Mouse (Mus musculus) frontal cortex, postnatal 10 days (tissue): ENCODE data around the gene Ankrd53.

Source experiments
- DNase-seq, 2 experiments: peaks; one replicate each; pipeline ENCODE4 v3.0.0; 2022; ENCODE audit warnings: low spot score in 2 of 2, mixed read lengths in 1 of 2

Ankrd53 gene

DNA sequence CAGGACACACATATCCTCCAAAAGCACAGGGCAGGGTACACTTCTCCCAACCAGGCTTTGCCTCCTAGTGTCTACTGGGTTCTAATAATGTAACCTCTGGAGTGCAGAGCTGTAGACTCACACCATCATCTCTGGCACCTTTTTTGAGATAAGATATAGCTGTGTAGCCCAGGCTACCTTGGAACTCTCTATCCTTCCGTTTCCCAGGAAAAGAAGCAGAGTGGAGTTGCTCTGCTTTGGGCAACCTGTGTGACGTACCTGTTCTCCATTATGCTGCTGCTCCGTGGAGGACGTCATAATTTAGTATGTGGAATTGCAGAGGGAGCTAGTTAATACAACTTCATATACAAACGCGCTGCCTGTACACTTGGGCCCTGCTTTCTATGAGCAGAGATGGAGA lies at the start of gene Ankrd53:
Ankrd53 (plus strand) TSS at position 301 of the 400 bp plus-strand sequence.
- no peak for DNase-seq

DNA sequence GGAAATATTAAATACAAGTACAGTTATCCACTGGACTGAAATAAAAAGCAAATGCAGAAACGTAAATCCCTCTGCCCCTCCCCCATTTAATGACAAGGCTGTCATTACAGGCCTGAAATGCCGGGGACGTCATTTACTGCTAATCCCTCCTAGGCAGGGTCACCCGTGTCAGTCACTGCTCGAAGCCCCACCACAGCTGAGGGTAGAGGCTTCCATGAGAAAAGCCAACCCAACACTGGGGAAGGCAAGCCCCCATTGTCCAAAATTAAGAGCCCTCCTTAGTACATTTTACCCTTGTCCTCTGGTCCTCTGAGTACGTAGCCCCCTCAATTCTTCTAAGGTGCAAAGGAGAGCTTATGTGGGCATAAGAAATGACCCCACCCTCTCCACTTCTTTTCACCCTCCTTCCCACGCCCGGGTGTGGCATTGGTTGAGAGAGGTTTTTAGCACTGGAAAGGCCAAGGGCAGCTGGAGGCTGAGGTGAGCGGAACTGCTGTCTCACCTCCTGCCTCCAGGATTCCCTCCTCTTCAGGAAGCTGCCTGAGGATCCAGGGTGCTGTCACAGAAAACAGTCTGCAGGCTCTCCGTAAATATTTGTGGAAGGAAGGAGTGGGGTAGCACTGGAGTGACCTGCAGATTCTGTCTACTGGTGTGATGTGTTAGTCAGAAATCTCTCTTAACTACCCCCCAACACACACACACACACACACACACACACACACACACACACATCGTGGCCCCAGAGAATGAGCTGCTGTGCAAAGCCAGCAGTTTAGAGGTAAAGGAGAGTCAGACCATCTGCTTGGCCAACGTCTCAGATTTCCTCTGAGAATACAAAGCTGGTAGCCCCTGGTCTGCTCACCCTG lies 48.9 kb upstream of the Ankrd53 start:
- DNase-seq = no peak

DNA sequence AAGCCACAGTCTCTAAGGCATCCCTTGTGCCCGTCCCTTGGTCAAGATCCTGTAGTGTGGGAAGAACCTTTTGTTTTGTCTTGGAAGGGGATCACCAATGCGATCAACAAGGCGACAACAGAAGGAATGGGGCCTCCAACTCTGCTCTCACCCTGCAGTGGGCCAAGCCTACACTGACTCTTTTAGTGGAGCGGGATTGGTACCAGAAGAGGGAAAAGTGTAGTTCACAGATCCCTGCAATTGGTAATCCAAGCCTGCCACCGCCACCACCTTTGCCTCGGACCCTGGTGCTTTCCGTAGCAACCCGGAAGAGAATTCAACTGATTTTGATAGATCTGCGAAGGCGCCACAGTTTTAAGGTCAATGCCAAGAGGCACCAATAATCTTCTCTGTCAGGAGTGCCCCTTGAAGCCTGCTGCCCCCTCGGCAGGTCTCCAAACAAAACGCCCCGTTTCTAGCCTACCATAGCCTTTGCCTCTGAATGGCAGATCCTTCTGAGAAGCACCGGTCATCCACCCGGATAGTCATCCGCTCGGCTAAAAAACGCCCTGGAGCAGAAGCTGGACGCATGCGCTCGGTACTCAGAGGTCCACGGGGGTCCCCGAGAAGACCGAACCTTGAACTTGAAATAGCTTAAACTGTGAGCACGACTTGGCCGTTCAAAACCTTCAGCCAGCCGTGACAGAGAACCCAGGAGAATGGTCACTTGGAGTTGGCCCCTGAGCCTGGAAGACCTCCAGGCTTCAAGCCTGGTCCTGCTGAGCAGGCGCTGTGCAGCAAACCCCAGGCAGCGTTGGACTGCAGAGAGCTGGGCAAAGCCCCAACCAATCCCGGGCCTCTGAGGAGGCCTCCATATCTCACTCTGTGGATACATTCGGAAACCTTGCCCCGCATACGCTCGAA lies 48.0 kb upstream of the Ankrd53 start:
- no peak for DNase-seq

DNA sequence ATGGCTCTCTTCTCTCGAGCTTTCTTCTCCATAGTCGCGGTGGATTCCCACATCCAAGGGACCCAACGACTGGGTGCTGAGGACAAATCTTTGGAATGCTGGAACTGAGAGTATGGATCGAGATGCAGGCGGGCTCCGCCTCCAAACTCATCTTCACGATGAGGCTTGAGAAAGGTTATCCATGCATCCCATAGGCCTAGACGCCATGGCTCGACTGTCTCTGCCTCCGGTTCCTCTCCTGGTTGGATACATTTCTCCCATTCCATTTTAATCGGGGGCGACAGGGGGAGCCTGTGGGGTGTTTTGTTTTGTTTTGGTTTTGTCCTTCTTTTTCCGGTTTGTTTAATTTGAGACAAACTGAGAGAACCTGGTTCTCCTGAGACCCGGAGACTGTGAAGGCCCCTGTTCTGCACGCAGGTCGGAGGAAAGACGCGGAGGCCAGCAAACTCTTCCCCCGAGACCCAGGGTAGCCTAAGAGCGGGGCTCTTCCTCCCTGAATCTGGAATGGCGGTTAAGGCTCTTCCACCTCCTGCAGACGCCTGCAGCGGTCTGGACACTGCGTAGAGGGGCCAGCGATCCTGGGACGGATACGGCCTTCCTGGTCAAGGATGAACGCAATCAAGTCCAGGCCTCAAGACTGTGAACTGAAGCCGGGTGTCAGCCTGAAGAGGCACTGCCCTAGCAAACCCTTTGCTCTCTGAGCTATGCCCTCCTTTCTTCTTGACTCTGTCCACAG lies 46.8 kb upstream of the Ankrd53 start:
- no peak for DNase-seq

DNA sequence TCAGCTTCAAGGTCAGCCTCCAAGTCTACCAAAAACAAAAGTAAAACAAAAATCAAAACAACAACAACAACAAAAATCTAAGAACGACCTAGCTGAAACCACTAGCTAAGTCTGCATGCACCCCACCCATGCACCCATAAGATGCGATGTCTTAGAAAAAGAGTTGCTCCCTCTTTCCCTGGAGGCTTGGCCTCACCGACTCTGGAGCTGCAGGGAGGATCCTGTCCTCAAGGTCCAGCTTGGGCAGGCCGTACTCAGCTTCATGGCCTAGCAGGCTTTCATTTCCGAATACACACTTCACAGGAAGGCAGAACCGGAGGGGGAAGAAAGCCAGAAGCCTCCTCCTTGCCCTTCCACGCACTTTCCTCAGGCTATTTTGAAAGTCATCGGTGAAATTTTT lies 45.4 kb upstream of the Ankrd53 start:
- no peak for DNase-seq

DNA sequence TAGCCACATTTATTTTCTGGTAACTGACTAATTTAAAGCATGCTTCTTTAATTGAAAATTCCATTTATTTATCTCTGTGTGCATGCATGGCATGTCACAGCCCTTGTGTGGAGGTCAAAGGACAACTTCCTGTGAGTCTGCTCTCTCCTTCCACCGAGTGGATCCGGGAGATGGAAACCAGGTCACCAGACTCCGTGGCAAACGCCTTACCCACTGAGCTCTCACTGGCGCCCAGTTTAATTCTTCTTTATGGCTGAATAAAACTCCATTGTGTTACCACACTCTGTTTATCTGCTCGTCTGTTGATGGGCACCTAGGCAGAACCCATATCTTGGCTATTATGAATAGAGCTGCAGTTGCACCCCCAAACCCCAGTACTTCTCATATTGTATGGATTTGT lies 39.9 kb upstream of the Ankrd53 start:
- DNase-seq = no peak

DNA sequence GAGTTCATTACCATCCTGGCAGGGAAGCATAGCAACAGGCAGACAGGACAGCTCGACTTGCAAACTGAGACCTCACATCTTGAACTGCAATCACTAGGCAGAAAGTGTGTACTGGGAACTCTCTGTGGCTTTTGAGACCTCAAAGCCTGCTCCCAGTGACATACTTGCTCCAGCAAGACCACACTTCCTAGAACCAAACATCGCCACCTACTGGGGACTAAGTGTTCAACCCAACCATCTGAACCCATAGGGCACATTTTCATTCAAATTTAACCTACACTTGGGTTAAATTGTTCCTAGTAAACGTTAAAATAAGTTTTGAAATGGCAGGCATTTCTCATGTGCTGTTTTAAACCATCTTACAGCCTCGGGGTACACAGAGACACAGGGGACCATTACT lies 35.3 kb upstream of the Ankrd53 start:
- DNase-seq = no peak

DNA sequence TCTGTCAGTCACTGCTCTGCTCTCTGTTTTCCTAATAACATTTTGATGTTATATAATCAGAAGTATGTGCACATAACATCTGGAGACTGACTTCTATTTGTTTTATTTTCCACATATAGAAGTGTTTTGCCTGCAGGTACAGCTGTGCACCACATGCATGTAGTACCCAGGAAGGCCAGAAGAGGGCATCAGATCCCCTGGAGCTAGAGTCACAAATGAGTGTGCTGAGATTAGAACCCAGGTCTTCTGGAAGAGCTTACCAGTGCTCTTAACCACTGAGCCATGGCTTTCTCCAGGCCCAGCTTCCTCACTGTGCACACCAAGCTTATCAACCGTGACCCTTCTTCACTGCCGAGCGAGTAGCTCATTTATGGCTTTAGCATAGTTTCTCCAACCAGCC lies 34.0 kb upstream of the Ankrd53 start:
- no peak for DNase-seq

DNA sequence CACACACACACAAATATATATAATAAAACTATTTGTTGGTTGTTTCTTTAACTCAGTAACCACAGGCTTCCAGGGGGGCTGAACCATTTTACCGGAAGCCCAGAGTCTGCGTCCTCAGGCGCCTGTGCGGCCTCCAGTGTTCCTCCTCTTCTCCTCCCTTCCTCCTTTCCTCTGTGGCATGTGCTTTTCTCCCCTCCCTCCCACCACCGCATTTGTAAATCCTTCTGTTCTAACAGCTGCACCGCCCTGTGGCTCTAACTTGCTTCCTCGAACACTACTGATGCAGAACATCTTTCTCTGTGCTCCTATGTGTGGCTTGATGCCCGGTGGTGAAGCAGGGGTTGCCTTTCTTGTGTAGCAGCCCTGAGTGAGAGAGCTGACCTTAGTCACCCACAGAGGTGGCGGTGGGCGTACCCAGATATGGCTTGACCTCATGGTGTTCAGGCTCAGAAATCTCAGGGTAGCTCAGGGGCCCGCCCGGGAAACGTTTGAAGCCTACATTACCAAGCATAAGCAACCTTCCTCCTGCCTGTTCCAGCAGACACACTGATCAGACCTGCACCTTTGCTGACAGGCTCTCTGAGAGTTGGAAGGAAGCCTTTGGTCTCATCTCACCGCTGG lies 33.0 kb upstream of the Ankrd53 start:
- no peak for DNase-seq

DNA sequence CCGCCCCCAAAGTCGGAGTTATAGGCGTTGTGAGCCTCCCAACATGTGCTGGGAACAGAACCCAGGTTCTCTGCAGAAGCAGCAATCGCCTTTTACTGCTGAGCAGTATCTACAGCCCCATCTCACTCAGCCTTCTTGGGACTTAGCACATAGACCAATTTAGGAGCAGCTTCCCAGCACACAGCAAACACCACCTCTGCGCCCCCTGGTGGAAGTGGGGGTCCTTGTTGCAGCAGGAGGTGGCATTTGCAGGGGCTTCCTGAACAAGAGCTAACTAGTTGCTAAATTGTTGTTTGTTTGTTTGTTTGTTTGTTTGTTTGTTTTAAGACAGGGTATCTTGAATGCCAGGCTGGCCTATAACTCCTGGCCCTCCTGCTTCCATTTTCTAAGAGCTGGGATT lies 31.3 kb upstream of the Ankrd53 start:
- peak in 1 of 2 experiments; percentile 27 for DNase-seq

DNA sequence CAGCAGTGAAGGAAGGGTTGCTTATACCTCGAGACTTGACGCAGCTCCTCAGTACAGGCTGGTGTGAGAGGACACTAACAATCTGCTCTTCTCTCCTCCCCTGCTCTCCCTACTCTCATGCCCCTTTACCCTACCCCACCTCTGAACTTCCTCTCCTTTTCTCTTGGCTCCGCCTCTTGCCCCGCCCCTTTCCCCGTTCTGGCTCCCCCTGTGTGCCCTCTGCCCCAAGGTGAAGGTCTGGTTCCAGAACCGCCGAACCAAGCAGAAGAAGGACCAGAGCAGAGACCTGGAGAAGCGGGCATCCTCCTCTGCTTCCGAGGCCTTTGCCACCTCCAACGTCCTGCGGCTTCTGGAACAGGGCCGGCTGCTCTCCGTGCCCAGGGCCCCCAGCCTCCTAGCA lies 25.1 kb upstream of the Ankrd53 start:
- DNase-seq = no peak

DNA sequence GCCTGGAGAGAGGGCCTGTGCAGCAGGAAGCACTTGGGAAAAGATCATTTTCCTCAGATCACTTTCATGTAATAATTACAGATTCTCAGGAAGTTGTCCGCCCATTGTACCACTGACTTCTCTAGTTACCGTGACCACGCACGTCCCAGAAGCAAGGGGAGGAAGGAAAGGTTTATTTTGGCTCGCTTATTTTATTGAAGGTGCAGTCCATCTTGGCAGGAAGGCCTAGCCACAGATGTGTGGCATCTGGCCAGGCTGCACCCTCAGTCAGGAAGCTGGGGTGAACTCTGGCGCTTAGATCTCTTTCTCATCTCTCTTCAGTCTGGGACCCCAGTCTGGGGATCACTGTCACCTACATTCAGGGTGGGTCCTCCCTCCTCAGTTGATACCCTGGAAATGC lies 23.8 kb upstream of the Ankrd53 start:
- DNase-seq = no peak

DNA sequence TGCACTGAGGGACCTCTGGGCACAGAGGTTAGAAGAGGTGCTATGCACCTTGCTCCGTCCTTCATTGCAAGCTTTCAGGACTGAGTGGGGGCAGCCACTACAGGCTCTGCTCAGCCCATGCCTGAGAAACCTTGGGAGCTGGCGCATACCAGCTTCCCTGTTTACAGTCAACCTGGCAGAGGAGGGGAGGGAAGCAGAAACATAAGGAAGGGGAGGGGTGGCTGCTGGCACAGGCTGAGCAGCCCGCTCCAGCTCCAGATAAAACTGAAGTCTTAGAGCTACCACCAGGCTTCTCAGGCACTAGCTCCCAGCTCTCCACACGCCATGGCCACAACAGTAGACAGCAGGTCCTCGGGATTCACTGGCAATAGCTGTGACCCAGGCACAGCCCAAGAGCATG lies 19.7 kb upstream of the Ankrd53 start, which contains the start of gene Atp6v1b1:
Atp6v1b1 (plus strand) TSS at position 230 of the 400 bp plus-strand sequence.
- DNase-seq = no peak

DNA sequence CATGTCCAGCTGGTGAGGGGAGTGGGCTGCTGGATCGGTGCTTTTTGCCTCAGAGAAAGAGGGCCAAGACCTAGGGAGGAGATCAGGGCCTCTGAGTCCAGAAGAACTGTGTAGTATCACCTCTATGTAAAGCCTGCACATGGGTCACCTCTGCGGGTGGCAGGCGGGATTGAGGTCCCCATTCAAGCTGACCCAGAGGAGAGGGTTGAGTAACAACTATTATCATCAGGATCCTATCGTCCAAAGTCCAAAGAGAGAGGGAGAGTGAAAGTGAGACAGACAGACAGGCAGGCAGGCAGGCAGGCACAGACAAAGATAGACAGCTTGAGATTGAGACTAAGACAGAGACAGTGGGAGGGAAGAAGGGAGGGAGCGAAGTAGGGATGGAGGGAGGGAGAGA lies 19.2 kb upstream of the Ankrd53 start:
- DNase-seq = no peak

DNA sequence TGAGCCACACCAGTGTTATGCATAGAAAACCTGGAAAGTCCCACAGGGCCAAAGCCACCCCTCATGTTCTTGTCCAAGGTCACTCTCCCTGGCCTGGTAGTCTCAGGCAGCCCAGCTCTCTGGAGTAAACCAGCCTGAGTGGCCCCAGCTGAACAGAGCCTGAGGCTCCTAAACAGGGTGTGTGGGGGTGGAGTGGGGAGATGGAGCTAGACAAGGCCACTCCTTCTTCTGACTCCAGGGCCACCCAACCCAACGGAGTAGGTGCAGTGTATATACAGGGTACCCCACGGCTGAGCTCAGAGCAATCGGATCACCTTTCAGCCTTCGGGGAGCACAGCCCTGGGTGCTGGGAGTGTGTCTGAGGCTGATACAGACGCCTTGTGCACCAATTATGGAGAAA lies 18.3 kb upstream of the Ankrd53 start:
- DNase-seq = no peak

DNA sequence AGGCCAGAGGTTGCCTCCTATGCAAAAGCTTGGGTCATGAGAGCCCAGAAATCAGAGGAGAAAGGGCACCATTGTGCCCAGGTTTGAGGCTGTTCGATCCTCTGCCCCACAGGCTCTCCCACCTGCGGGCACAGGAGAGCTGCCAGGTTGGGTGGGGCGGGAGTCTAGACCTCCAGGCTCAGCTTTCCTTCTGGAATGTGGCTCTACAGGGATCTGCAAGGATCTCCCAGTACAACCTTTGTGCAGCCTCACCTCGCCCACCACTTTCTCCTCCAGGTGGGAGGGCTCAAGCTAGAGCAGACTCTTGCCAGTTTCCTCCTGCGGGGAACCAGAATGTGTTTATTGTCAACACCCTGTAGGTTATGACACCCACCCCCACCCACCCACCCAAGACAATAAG lies 17.9 kb upstream of the Ankrd53 start:
- DNase-seq = no peak

DNA sequence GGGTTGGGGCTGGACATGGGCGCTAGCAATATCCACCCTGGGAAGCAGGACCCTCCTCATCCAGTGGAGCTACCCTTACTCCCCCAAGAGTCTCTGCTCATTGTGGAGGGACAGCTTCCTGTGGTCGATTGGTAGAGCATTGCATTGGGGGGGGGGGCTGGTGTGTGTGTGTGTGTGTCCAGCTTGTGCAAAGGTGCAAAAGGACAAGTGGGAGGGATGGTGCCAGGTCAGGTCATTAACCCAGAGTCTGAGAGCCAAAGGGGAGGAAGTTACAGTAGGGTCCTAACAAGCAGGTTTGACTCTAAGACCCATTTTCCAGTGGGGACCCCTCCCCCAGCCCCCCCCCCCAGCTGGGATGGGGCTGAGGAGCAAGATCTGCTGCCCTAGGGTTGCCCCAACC lies 17.0 kb upstream of the Ankrd53 start:
- no peak for DNase-seq

DNA sequence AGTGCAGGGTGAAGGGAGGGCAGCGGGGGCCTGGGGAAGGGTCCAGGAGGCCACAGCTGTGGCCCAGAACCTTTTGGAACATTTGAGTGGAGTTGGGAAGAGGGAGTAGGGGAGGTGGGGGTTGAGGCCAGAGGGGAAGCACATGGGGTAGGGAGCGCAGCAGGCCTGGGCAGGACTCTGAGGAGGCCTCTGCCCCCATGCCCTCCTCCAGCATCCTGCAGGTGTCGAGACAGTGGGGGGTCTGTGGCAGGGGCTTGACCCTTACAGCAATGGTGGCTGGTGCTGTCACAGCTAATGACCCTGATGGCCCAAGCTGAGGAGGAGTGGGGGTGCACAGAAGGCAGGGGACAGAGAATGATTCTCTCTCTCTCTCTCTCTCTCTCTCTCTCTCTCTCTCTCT lies 13.2 kb upstream of the Ankrd53 start:
- no peak for DNase-seq

DNA sequence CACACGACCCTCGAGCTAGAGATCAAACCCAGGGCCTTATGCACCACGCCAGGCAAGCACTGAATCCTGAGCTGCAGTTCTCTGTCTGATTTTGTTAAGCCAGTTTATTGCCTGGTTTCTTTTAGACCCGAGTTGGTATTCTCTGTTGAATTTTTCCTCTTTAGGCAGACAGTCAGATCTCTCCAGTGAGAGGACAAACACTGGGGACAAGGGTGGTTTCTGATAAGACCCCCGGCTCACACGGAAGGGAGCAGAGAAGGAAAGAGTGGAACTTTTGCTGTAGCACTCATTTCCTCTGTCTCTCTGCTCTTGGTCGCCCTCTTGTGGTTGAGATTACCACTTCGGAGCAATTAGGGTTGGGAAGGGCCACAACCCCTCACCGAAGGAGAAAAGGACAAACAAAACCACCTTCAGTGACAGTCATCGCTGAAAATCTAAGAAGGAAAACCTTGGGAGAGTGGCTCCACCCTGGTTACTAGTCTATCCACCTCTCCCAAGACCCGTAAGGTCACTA lies 12.2 kb upstream of the Ankrd53 start:
- peak in 1 of 2 experiments; percentile 35 for DNase-seq

DNA sequence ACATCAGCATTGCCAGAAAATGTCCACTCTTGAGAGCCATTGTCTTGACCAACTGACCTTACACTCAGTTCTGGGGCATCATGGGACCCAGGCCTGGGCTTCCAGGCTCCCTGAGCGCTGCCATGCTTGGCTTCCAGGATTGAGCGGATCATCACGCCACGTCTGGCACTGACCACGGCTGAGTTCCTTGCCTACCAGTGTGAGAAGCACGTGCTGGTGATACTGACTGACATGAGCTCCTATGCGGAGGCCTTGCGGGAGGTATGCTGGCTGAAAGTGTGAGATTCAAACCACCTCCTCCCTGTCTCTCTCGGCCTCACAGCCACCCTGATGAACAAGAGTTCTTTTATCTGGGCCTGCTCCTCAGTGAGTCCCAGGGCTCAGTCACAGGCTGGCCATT lies 6.4 kb upstream of the Ankrd53 start:
- no peak for DNase-seq

DNA sequence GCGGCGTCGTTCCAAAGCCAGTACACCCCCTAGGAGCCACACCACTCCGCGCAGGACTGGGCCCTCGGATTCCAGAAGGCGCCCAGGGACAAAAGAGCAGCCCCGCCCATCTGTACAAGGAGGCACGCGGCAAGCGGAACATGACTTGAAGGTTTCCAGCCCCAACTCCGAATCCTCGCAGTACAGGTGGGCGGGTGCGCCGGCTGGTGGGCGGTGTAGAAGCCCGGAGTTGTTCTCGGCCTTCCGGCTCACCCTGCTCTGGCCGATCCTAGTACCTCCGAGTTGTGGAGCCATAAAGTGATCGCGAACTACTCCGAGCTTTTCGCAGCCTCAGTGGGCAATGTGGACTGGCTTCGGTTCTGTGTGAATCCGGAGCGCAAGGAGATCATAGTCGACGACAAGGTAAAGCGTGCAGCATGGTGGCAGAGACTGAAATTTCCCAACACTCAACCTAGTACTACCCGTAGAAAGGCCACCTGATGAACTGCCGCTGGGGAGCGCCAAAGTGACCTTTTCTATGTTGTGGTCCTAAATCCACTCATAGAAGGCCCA lies 512 bp downstream of the Ankrd53 start:
- DNase-seq = no peak
